8 mouse cellular contexts compared by ENCODE assay signal in the genomic region with DNA sequence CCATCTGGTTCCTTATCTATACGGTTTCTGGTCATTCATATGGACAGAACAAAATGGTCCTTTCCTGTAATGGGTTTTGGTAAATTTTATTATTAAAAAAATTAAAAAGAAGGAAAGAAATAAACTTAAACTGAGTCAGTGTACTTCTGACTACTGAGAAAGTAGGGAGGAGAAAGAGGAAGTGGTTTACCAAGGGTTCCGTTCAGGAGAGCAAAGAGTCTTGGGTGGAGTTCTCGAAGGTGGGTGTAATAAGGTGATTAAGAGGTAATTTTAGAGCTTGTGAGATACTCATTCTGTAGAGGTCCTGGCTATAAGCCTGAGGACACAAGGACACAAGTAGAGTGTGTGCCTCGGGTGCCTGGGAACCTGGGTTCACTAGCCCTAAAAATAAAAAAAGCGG.
DNase-seq lines count a peak whose midpoint lies in the region; ATAC-seq lines count a peak whose summit lies in the region.

No protein-coding gene starts in this region.

- DNase-seq in A20 (ENCODE audit: low read depth, low spot score) (peak; percentile 6), MEL-GATA-1-ER (ENCODE audit: extremely low read depth, low read depth) (peak; percentile 59)
- DNase-seq in c-Kit-positive CD71-negative TER-119-negative erythroid progenitor cells, embryonic 14.5 days (ENCODE audit: low read depth), result peak; percentile 5
- DNase-seq in heart, adult 11 months, result peak; percentile 34
- peak; percentile 38 for DNase-seq in naive thymus-derived CD4-positive, alpha-beta T cell, adult 2 months (ENCODE audit: low read depth)
- peak; percentile 35 for DNase-seq in thymus, postnatal 14 days

- ATAC-seq in CD4-positive, CD25-positive, alpha-beta regulatory T cell, adult 4 months, result peak; percentile 88
- ATAC-seq in inflammation-experienced regulatory T-cells, adult 6 months, result peak; percentile 76

Comparison
In these comparisons a context has a peak if more than half of its experiments do, and no peak if none do; other contexts are left out.
1. Peak in every context shown above with its lines: DNase-seq and ATAC-seq.
2. DNase-seq: peak in every context shown above with its lines; median percentile 59 in MEL-GATA-1-ER; 38 in naive thymus-derived CD4-positive, alpha-beta T cell, adult 2 months; 35 in thymus, postnatal 14 days; 34 in heart, adult 11 months; 6 in A20; 5 in c-Kit-positive CD71-negative TER-119-negative erythroid progenitor cells, embryonic 14.5 days.